Mouse (Mus musculus) adrenal gland, postnatal 10 days (tissue): ENCODE results near the gene Iqgap3. TPM values are rescaled to one million over a fixed set of nuclear protein-coding genes. Genes with fewer than 3 reads are reported as not detected.

Source experiments
- DNase-seq: peaks from one replicate; pipeline ENCODE4 v3.0.0; 2021; ENCODE audit warnings: mixed read lengths
- total RNA-seq, 2 experiments: library from RNA; stranded (reverse); gene quantifications; 2 replicates each; pipeline ENCODE4 v1.2.3; 2021

Gene Iqgap3
- total RNA-seq, 2 experiments from 2014 or later = 6.9 to 11.5 TPM

DNA sequence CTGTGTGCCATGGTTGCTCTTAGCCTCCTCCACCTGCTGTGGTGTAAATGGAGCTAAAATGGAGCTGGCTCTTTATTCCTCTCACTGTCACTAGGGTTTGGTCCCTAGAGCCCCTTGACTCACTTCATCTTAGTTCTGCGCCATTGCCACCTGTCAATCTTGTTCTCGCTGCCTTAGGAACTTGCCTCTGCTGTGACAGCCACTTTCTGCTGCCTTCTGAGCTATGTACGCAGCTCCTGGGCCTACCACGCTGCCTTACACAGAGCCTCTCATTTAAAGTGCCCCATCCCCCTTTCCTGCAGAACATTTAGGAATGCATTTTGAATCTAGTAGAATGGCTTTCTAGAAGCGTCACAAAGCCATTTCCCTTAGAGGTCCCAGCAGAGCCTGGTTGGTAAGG, 12.4 kb downstream of the Iqgap3 start:
- no peak for DNase-seq

DNA sequence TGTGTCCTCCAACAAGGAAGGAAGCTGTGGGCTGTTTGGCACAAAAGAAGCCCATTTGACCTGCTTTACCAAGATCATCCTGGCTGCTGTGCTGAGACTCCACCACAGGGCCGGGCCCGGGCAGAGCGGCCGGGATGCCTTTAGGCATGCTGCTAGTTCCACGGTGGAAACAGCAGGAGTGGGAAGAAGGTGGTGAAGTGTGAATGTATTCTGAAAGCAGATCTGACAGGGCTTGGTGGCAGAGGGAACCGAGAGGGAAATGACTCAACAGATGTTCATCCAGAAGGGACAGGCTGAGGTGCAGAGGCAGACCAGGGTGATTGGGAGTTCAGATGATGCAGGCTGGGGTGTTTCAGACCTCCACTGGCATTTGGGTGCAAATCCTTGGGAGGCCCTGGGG, 15.9 kb downstream of the Iqgap3 start:
- DNase-seq = no peak

DNA sequence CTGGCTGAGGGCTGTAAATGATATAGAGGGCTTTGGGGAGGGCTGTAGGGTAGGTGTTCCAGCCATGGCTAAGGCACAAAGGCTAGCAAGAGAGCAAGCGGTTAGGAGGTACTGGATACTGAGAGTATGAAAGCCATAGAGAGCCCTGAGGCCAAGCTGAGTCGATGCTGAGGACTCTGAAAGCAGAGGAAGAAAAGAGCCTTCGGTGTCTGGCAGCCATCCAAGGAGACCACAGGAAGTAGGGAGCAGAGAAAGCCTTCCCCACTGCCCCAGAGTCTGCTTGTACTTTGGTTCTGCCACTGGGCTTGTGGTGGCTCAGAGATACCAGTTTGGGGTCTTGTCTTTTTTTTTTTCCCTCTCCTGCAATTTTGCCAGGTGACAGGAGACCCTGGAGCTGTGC, 18.5 kb downstream of the Iqgap3 start:
- no peak for DNase-seq

DNA sequence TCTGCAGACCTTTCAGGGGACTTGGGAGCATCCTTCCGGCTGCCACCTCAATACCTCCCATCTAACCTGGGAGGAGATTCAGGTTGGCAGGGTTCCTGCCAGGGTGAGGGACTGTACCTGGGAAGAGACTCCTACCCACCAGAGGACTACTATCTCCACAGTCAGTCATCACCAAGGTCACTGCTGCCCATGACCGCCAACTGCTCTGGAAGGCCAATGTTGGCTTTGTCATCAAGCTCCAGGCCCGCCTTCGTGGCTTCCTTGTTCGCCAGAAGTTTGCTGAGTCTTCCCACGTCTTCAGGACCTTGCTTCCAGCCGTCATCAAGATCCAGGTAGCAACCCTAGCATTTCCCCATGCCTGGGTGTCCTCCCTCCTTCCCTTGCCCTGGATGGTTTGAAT, 20.0 kb downstream of the Iqgap3 start:
- no peak for DNase-seq

DNA sequence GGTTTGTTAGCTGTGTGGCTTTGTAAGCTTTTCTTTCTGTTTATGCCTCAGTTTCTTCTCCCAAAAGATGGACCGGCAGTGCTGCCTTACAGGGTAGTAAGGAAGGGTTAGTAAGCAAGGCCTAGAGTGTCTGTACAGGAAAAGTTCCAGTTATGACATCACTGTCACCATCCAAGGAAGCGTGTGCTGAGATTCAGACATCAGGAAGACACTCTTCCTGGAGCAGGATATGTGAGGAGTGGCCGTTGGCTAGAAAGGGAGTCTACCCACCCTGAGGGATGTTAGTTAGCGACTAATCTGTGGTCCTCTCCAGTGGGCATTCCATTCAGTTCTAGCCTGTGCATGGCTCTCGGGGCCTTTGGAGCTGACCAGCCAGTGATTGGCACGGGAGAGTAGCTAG, 20.4 kb downstream of the Iqgap3 start:
- DNase-seq = no peak

DNA sequence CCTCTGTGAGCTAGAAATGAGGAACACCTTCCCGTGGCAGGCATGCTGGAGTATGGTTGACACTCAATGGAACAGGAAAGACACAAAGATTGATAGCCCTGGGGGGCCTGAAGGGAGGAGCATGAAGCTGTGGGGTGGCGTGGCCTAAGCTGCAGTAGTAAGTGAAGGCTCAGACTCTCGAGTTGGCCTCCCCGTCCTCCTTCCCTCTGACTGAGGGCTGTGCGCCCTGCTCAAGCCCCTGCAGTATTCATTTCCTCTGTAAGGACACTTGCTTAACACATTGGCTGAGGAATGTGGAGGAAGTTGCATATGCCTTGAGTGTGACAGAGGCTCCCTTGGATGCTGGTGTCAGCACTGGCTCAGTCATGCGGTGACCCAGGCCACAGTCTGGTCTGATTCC, 20.8 kb downstream of the Iqgap3 start:
- DNase-seq = no peak

DNA sequence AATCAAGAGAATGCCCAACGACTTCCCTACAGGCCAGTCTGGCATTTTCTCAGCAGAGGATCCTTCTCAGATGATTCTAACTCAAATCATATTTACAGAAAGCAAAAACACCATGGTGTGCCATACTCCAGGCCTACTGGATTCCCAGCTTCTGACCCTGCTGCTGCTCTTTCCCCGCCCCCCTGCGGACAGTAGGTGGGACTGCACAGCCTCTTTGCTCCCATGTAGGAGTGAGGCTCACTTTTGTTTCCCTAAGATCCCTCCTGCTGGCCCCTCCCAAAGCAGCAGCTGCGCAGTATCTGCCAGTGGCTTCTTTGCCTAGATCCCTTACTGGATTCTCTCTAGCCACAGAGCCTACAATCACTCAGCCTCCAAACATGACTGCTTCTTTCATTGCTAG, 24.4 kb downstream of the Iqgap3 start:
- DNase-seq = no peak

DNA sequence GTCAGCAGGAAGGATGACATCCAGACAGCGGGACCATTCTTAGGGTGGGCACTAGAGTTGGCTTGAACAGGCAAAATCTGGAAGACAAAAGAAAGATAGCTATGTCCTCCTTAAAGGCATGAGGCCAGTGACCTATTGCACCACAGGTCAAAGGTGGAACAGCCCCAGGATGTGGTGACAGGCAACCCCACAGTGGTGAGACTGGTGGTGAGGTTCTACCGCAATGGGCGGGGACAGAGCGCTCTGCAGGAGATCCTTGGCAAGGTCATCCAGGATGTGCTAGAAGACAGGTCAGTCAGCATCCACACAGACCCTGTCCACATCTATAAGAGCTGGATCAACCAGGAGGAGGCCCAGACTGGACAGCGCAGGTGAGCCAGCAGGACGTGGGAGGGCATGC, 27.4 kb downstream of the Iqgap3 start:
- no peak for DNase-seq

DNA sequence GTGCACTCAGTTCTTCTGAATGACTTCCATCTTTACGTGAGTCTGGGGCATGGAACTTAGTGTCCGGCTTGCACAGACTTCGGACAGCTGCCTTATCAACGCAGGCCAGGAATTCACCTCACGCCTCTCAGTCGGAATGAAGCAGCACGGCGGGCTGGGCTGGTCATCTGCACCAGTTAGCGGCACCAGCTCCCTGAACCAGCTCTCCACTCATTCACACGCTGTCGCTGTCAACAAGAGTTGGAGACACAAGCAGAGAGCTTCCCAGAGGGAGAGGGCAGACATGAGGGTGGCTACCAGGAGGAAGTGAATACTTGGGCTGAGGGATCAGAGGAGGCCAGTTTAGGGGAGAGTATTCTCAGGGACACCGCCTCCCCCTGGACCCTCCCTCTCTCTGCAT, 32.6 kb downstream of the Iqgap3 start:
- no peak for DNase-seq

DNA sequence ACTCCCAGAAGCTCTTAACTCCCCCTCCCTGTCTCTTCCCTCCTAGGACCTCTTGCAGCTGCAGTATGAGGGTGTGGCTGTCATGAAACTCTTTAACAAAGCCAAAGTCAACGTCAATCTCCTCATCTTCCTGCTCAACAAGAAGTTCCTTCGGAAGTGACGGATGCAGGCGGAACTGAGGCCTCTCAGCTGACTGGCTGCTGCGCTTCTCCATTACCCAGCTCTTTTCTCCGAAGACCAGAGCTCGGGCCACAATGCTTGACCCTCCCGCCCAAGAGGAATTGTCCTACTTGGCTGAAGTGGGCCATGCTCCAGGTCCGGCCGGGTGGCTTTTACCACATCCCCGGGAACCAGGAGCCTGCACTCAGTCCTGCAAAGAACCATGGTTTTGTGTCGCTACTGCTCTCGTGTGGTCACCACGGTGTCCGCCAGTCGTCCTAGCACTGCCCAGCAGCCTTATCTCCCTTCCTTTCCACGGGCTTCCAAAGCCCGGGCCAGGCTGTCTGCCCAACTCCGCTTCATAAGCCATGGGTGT, 38.4 kb downstream of the Iqgap3 start:
- no peak for DNase-seq

DNA sequence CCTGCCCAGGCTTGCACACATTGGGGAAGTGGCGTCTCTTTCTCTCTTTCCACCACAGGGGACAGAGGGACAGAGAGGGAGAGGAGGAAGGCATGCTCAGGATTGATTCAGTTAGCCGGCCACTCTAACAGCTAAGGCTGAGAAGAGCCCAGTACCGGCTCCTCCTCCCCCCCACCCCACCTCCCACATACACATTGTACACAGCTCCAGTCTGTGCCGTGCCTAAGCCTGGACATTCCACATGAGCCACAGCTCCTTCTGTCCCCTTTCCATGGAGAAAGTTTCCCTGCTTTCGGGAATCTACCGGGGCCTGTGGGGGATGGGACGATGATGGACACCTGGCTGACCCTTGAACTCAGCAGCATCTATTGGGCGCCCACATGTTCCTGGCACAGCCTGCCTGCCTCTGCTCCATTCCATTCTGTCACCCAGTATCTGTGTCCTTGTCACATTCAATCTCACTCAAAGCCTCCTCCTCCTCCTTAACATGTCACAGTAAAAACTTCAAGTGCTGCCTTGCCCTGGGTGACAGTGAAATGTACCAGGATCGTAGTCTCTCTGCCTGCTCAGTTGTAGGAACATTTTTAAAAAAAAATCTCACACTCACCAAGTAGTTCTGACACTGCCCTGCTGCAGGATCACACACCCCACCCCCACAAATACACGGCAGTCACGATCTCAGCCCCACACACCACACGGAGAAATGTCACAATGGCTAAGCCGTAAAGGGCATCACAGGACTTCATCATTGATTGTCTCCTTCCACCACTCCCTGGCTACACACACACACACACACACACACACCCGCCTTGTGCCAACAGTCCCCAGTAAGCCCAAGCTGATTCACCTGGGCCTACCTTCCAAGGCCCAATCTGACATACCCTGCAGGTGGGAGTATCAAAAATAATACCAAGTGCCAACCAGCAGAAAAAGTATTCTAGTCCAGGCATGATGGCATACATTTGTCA, 39.7 kb downstream of the Iqgap3 start:
- DNase-seq = no peak

DNA sequence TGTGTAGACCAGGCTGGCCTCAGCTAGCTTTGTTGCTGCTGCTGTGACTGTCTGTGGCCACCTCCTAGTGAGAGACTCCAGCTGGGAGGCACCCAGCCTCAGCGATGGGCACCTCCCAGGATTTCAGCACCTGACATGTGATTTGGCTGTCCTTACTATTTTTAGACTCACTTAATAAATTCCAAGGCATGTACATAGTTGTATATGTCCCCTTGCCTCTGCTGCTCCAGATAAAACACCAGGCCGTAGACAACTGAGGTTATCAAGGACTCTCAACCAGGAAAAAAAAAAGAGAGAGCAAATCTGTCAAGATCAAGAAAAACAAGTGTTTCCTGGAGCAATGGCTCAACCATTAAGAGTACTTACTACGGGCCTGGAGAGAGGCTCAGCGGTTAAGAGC, 43.4 kb downstream of the Iqgap3 start:
- no peak for DNase-seq

DNA sequence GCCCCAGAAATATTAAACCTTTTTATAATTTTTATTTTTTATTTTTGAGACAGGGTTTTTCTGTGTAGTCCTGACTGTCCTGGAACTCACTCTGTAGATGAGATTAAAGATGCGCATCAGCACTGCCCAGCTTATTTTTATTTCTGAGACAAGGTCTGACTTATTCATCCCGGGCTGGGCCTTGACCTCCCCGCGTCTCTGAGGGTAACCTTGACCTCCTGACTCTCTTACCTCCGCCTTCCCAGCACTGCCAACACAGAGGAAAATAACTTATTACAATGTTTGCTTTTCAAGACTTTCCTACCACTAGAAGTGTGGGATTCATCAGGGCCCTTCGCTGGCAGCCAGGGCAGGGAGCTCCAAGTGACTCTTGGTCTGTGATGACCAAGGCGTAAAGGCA, 44.4 kb downstream of the Iqgap3 start:
- peak; percentile 41 for DNase-seq

DNA sequence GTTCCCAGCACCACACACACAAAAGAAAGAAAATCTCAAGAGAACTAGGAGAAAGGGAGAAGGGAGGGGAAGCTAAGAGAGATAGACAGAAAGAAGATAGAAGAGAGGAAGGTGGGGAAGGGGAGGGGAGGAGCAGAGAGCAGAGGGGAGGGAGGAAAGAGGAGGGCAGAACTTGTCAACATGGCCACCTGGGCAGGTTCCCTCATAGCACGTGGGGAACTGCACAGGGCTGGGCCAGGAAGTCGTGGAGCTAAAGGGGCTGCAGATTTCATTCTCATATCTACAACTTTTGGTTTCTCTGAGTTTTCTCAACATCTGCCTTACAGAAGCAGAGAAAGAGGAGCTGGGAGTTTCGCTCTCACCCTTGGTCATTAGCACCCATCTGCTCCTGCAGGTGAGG, 45.9 kb downstream of the Iqgap3 start:
- no peak for DNase-seq

DNA sequence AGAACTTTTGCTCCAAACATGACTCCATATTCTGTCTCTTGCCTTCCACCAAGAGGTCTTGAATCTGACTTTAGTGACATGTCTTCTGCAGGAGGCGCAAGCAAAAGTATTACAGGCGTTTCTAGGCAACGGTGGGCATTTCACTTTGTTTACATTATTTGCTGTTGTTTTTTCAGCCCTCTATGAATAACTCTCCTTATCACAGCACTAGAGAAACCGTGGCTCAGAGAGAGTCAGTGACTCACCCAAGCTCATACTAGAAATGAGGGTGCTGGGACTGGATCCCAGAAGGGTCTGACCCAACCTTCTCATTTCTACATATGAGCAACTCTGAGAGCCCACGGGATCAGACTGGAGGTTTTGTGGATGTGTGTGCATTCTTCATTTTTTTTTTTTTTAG, 46.3 kb downstream of the Iqgap3 start:
- no peak for DNase-seq

DNA sequence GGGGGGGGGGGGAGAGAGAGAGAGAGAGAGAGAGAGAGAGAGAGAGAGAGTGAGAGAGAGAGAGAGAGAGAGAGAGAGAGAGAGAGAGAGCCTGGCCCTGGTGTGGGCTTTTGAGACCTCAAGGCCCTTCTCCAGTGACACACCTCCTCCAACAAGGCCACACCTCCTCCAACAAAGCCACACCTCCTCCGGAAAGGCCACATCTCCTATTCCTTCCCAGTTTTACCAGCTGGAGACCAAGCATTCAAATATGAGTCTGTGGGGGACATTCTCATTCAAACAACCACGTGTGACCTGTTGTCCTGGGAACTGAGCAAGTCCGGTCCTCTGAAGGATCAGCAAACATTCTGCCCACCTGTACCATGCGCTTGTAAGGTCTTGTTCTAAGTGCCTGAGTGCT, 47.2 kb downstream of the Iqgap3 start:
- DNase-seq = no peak

DNA sequence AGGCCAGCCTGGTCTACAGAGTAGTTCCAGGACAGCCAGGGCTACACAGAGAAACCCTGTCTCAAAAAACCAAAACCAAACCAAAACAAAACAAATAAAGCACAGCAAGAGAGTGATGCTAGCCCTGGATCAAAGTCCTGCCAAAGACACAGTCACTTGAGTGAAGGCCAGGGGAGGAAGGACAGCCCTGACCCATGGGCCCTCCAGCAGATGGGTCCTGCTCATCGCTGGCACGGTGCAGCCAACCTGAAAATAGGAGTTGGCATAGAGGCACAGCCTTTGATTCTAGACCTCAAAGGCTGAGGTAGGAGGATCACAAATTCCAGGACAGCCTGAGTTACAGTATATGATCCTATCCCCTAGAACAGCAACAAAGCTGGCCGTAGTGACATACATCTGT, 49.3 kb downstream of the Iqgap3 start:
- no peak for DNase-seq

DNA sequence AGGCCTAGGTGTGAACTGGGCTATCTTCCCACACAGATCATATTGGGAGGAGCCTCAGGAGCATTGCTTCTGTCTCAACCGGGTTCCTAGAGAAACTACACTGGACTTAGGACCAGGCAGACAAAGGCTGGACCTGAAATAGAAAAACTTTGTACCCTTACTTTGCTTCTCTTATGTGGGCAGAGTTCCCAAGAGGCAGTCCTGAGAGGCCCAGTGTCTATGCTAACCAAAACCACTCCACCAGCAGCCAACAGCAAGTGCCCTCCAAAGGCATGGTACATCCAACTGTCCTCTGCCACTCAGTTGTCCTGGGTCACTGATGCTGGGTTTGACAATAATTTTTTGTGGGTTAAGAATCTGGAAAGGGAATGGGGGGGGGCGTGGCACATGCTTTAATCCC, 50.7 kb downstream of the Iqgap3 start:
- no peak for DNase-seq

DNA sequence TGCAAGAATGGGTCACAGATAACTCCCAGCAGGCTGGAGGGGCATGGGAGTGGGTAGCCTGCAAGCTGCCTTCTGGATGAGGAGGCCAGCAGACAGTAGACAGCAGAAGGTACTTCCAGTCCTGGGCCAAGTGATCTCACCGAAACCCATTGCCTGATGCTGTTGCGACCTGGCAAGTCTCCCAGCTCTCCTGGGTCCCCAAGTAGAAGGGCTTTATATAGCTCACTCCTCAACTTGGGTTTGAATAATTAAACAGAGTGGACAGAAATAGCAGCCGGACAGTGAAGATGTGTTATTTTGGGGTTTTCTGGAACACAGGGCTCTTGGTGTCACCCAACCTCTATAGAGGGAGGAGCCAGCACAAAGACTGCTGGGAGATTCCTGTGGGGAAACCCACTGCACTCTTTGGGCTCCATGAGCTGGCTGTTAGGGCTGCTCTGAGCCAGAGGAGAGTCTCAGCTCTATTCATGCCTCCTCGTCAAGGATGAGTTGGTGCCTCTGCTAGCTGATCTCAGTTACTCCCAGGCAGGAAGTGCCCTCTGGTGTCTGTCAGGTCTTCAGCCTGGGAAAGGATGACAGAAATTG, 51.5 kb downstream of the Iqgap3 start:
- DNase-seq = no peak

DNA sequence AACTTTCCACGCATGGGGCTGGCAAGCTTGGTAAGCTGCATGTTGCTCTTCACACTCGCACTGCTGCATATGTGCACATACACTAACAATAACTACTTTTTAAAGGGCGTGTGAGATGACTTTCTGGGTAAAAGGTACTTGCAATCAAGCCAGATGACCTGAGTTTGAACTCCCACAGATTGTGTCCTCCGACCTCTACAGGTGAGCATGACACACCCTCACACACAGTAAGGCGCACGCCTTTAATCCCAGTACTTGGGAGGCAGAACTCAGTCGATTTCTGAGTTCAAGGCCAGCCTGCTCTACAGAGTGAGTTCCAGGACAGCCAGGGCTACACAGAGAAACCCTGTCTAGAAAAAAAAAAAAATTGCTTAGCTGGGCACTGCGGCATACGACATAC, 54.6 kb downstream of the Iqgap3 start:
- DNase-seq = no peak

DNA sequence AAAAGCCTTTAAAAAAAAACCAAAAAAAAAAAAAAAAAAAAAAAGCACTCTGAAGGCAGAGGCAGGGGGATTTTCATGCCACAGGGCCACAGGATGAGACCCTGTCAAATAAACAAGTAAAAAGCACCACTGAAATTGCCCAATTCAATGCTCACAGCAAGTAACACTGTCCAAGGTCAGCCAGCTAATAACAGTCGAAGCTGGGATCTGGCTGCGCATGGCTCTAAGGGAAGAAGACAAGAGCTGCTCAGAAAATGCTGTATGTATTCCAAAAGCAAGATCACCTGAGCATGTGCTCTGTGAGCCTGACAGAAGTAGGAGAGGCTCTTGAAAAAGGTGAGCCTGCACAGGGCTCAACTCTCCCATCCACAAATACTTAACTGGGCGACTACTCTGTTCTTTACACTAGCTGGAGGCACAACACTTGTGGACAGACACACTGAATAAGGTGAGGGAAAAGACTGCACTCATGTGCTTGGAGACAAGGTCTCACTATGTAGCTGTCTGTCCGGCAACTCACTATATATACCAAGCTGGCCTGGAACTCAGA, 55.2 kb downstream of the Iqgap3 start:
- DNase-seq = no peak

DNA sequence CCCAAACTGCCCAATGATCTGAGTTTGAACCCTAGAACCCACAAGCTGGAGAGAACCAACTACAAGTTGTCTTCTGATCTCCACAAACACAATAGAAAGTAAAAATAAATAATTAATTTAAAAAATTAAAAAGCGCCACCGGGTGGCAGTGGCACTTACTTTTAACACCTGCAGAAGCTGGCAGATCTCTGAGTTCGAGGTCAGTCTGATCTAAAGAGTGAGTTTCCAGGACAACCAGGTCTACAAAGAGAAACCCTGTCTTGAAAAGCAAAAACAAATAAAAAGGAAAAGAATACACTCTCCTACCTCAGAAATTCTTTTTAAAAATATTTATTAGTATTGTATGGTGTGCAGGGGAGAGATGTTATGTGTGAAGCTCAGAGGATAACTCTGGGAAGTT, 56.0 kb downstream of the Iqgap3 start:
- DNase-seq = no peak
